Mouse (Mus musculus) stomach, embryonic 15.5 days (tissue): ENCODE results near the gene Trpv4. TPM values are rescaled to one million over a fixed set of nuclear protein-coding genes. Genes with fewer than 3 reads are reported as not detected.

Experiments used
- ATAC-seq: fragments of 200-750 bp; cut with Nextera tagmentation; 2 replicates; pipeline ENCODE4 v1.8.0; 2017; ENCODE audit warnings: low read depth, moderate number of reproducible peaks, moderate TSS enrichment; ENCODE audit not compliant: insufficient read depth, low FRiP score
- H3K27ac ChIP-seq: fragments of 300-500 bp; sonication (generic); 2 replicates; pipeline ENCODE4 v1.5.1; 2015; ENCODE audit warnings: mild to moderate bottlenecking, inconsistent platforms
- H3K27me3 ChIP-seq: fragments of 300-500 bp; sonication (generic); replicated peaks from 2 replicates; pipeline ENCODE4 v1.6.1; 2015; ENCODE audit warnings: inconsistent platforms
- H3K36me3 ChIP-seq: fragments of 300-500 bp; sonication (generic); 2 replicates; pipeline ENCODE4 v1.6.1; 2015; ENCODE audit warnings: inconsistent platforms
- H3K4me1 ChIP-seq: fragments of 300-500 bp; sonication (generic); 2 replicates; pipeline ENCODE4 v1.6.1; 2015; ENCODE audit warnings: inconsistent platforms
- H3K4me2 ChIP-seq: fragments of 300-500 bp; sonication (generic); 2 replicates; pipeline ENCODE4 v1.6.1; 2015; ENCODE audit warnings: mild to moderate bottlenecking, inconsistent platforms
- H3K4me3 ChIP-seq: fragments of 300-500 bp; sonication (generic); replicated peaks from 2 replicates; pipeline ENCODE4 v1.5.1; 2015; ENCODE audit warnings: inconsistent platforms
- H3K9ac ChIP-seq: fragments of 300-500 bp; sonication (generic); 2 replicates; pipeline ENCODE4 v1.6.1; 2015; ENCODE audit warnings: inconsistent platforms
- H3K9me3 ChIP-seq: fragments of 300-500 bp; sonication (generic); 2 replicates; pipeline ENCODE4 v1.6.1; 2016; ENCODE audit warnings: inconsistent platforms
- WGBS: fragments of 180-500 bp; shearing (Covaris S2); methylation state at CpG from one replicate; pipeline ENCODE4 v1.1.7; 2015; 5-methylcytosine and 5-hydroxymethylcytosine counted together
- polyA plus RNA-seq: library from polyadenylated mRNA; unstranded; fragments of >200 nt; fragmentation: Nextera tagmentation; extraction: Ambion mirVana; gene quantifications from 2 replicates; pipeline ENCODE4 v1.2.1, GENCODE M21; 2015

Trpv4 gene
- polyA plus RNA-seq = 1.7 and 1.9 TPM in 2 replicates

DNA sequence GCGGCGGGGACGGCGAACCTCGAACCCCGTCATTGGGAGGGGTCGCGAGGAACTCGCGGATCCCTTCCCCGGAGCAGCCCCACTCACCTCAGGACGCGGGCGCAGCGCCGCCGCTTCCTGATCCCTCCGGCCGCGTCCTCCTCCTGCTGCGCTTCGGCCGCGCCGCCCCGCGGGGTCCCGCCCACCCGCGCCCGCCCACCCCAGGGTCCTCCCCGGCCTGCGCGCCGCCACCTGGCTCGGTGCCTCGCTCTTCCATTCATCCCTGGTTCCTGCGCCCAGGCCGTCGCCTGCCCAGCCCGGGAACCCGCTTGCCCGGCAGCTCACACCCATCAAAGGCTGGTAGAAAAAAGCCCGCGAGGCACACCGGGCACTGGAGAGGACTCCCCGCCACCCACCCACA, at the start of gene Trpv4:
Gene Trpv4, minus strand, starts transcription at position 167 of the 400 bp plus-strand sequence.
- ATAC-seq = peak; percentile 43
- Histone ChIP-seq H3K9ac (peak within 1 kb of the TSS; percentile 8; the same call in 1 of the 2 replicates), H3K4me2 (peak within 1 kb of the TSS; percentile 82), H3K9me3 (no peaks in the 10 kb centered on the region), H3K36me3 (no peaks in the 10 kb centered on the region), H3K4me3 (peak within 1 kb of the TSS; percentile 44), H3K27ac (no peak within 1 kb of the TSS), H3K4me1 (peaks cover 11% of the 10 kb centered on the region), H3K27me3 (peaks cover 31% of the 10 kb centered on the region)
- 2% methylated on average over 44 of the region's 47 CpGs for WGBS

DNA sequence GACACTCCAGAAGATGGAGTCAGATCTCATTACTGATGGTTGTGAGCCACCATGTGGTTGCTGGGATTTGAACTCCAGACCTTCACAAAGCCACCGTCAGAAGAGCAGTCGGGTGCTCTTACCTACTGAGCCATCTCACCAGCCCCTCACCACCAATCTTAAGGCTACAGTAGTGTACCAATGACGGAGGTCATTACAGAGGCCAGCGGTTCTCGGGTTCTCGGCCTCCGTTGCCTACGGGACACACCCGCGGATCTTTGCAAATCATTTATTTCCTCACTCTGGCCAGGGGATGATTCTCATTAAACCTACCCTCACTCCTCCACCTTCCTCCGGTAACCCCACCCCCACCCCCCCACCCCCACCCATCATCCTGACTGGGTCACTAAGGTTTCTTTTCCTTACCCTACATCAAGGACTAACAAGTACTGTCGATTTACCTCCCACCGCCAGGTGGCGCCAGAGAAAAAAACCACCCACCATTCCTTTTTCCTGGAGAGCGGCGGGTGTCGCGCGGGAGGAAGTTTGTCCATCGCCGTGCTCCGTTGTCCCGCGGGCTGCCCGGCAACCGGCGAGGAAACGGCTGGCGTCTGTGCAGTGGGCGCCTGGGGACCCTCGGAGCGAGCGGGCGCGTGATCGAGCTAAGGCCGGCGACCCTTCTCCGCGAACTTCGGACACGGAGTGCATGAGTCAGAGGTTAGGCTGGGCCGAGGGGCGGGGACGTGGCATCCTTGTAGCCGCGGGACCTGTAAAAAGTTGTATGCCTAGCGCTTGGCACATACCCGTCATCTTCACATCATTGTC, 49.2 kb upstream of the Trpv4 start, which contains the start of gene Tchp:
Gene Tchp, plus strand, starts transcription at position 496 of the 804 bp plus-strand sequence.
- H3K27ac ChIP-seq = no peak within 1 kb of the TSS
- H3K4me2 ChIP-seq = peak within 1 kb of the TSS; percentile 86
- peak within 1 kb of the TSS; percentile 95 for H3K4me3 ChIP-seq
- WGBS = 3% methylated on average over 49 of the region's 49 CpGs
- H3K27me3 ChIP-seq = no peaks in the 10 kb centered on the region
- ATAC-seq = peak; percentile 70; the same call in 1 of the 2 replicates
- H3K4me1 ChIP-seq = peaks cover 7% of the 10 kb centered on the region
- H3K36me3 ChIP-seq = peaks cover 5% of the 10 kb centered on the region; the same call in 1 of the 2 replicates
- no peaks in the 10 kb centered on the region for H3K9me3 ChIP-seq
- H3K9ac ChIP-seq = peak within 1 kb of the TSS; percentile 88

DNA sequence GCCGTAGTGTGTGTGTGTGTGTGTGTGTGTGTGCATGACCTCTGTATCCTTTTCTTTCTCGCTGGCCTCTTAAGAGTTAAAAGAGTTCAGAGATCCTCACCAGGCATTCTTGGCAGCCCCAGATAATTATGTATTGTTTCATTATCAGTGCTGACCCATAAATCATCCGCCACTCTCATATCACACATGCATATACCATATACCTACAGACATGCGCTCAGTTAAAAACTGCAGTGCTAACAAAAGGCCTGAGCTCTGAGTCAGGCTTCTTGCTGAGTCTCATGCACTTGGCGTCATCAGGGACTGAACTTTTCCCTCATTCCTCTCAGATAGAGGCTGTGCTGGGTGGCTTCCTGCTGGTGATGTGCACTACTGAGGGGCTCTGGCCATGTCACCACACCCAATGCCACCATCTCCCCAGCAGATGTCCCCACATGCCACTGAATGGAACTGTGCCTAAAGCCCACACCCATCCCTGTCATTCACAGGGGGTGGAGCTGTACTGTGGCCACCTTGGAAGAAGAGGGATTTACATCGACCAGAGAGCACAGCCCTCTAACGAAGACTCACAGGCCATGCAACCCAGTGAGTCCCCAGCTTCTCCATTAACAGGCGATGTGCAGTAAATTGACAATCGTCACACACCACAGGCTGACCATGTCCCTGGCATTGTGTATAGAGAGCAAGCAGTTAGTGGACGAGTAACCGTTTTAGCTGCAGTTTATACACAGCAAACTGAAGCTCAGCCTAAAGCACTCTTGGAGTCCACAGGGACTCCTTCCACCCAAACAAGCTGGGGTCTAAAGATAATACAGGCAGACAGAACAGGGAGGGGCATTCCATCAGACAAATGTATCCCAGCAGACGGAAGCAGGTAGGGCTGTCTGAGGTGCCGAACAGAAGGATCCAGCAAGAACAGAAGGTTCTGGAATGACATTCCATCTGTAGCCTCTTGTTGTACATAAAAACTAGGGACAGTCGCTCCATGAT, 44.5 kb upstream of the Trpv4 start:
- no peaks in the 10 kb centered on the region for H3K9me3 ChIP-seq
- peak; percentile 61 for ATAC-seq
- H3K9ac ChIP-seq = no peak overlapping the region
- H3K27me3 ChIP-seq = no peaks in the 10 kb centered on the region
- no peak overlapping the region for H3K4me3 ChIP-seq
- 53% methylated on average over 14 of the region's 14 CpGs for WGBS
- H3K36me3 ChIP-seq = no peaks in the 10 kb centered on the region
- H3K4me1 ChIP-seq = no peaks in the 10 kb centered on the region
- no peak overlapping the region for H3K27ac ChIP-seq
- no peak overlapping the region for H3K4me2 ChIP-seq

DNA sequence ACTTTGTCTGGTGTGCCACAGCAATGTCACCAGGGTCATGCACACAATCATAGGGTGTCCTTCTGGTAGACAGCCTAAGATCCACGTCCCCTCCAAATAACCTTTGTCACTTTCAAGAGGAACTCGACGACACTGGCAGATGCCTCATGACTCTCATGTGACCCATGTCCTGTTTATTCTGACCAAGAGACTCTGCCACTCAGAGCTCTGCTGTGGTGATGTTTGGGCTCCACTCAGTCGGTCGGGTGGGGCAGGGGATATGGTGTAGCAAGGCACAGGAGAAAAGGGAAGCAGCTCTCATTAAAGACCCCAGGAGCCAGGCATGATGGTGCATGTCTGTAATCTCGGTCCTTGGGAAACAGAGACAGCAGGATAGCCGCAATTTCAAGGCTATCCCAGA, 40.8 kb upstream of the Trpv4 start:
- H3K27me3 ChIP-seq = no peaks in the 10 kb centered on the region
- H3K27ac ChIP-seq = no peak overlapping the region
- H3K4me3 ChIP-seq = no peak overlapping the region
- H3K9ac ChIP-seq = no peak overlapping the region
- H3K9me3 ChIP-seq = no peaks in the 10 kb centered on the region
- no peak for ATAC-seq
- no peaks in the 10 kb centered on the region for H3K36me3 ChIP-seq
- H3K4me1 ChIP-seq = no peaks in the 10 kb centered on the region
- H3K4me2 ChIP-seq = no peak overlapping the region
- WGBS = 54% methylated on average over 7 of the region's 7 CpGs

DNA sequence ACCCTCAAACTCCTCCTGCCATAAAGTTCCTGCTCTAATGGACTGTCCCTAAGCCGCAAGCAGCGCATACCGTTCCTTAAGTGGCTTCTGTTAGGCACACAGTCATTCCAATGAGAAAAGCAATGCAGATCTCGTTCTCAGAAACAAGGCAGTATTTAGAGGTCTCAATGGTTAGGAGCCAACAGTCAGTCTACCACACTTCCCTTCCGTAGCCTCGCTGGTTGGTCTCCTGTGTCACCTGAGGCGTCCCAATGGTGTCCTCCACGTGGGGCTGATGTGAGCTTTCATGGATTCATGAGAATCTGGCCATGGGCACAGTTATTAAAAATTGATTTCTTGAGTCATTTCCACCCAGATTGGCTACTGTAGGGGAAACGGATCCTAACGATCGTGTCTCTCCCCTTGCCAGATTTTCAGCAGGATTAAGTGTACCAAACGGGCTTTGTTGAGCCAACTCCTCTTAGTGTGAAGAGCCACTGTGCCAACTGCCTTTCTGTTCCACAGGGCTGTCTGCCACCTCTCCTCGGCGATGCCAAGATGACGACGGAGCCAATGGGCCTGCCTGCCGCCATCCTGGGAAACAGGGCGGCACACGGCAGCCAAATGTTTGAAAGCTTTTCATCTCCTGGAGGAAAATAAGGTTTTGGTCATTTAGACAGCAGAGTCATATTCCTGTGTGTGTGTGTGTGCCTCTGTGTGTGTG, 40.0 kb upstream of the Trpv4 start:
- H3K9ac ChIP-seq = no peak overlapping the region
- H3K4me1 ChIP-seq = no peaks in the 10 kb centered on the region
- no peak overlapping the region for H3K4me3 ChIP-seq
- H3K36me3 ChIP-seq = no peaks in the 10 kb centered on the region
- 82% methylated on average over 19 of the region's 19 CpGs for WGBS
- no peak overlapping the region for H3K27ac ChIP-seq
- H3K27me3 ChIP-seq = no peaks in the 10 kb centered on the region
- no peaks in the 10 kb centered on the region for H3K9me3 ChIP-seq
- no peak for ATAC-seq
- H3K4me2 ChIP-seq = no peak overlapping the region

DNA sequence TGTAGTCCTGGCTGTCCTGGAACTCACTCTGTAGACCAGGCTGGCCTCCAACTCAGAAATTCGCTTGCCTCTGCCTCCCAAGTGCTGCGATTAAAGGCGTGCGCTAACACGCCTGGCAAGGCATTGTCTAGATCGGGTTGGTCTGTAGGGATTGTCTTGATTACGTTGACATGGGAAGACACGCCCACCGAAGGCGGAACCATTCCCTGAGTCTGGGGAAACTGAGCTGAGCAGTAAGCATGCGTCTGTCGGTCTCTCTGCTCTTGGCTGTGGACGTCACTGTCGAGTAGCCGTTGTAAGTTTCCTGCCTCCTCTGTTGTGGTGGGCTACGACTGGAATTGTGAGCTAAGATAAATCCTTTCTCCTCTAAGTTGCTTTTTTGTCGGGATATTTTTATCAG, 38.7 kb upstream of the Trpv4 start:
- WGBS = 80% methylated on average over 17 of the region's 17 CpGs

DNA sequence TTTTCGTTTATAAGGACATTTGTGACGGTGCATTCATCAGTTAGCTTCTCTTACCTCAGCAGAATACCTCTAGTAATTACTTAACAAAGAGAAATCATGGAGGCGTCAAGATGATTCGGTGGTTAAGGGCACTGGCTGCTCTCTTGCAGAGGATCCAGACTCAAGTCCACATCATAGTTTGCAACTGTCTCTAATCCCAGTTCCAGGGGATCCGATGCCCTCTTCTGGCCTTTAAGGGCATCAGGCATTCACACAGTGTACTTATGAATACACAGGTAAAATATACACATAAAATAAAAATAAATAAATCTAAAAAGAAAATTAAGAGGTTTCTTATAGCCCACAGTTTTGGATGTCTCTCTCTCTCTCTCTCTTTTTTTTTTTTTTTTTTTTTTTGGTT, 37.6 kb upstream of the Trpv4 start:
- no peak overlapping the region for H3K4me2 ChIP-seq
- WGBS = 58% methylated on average over 5 of the region's 5 CpGs
- no peak overlapping the region for H3K27ac ChIP-seq

More for the DNA sequence above, 38.7 kb upstream of the Trpv4 start:
- no peak overlapping the region for H3K27ac ChIP-seq
- no peaks in the 10 kb centered on the region for H3K4me1 ChIP-seq
- no peak for ATAC-seq
- H3K9ac ChIP-seq = no peak overlapping the region
- no peaks in the 10 kb centered on the region for H3K9me3 ChIP-seq
- no peak overlapping the region for H3K4me2 ChIP-seq
- H3K4me3 ChIP-seq = no peak overlapping the region
- no peaks in the 10 kb centered on the region for H3K36me3 ChIP-seq
- no peaks in the 10 kb centered on the region for H3K27me3 ChIP-seq

DNA sequence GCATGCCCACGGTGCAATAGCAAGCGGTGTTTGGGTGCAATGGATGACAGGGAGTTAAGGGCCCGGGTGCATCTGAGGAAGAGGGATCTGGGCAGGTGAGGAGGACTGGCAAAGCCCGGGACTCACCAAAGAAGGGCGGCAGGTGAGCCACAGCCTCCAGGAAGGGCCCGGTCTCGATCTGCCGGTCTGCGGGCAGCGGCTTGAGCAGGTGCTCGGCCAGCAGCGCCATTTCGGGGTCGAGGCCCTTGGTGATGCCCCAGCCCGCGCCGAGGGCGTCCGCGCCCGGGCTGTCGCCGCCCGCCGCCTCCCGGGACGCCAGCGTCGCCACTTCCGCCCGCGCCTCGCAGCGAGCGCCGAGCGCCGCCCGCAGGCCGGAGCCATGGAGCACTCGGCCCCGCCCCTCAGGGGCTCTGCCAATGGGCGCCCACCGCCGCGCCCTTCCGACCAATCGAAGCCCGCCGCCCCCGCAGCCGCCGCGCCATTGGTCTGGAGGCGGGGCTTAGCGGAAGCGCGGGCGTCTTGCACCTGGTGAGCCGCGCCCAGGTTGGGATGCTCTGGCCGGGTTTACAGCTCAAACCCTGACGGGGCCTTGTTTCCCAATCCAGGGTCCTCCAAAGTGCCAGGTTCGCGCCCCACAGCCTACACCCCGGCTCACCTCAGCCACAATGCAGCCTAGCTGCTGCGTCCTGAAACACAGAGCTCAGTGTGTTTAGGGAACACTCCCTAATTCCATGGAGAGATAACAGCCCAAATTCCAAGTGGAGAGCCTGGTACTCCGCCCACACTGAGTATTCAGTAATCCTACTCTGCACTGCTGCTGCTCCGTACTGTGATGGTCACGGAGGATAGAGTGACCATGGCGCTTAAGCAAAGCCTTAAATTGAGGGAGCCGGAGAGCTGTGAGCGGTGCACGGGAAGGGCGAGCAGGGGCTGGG, 32.7 kb upstream of the Trpv4 start, which contains the start of gene Gltp:
Gene Gltp, minus strand, starts transcription at position 352 of the 935 bp plus-strand sequence.
- peak within 1 kb of the TSS; percentile 55 for H3K27ac ChIP-seq
- H3K36me3 ChIP-seq = no peaks in the 10 kb centered on the region
- peak within 1 kb of the TSS; percentile 85 for H3K4me2 ChIP-seq
- WGBS = 4% methylated on average over 75 of the region's 75 CpGs
- peak; percentile 95 for ATAC-seq
- no peaks in the 10 kb centered on the region for H3K9me3 ChIP-seq
- H3K4me1 ChIP-seq = peaks cover 16% of the 10 kb centered on the region; the same call in 1 of the 2 replicates
- no peaks in the 10 kb centered on the region for H3K27me3 ChIP-seq
- peak within 1 kb of the TSS; percentile 69 for H3K4me3 ChIP-seq
- peak within 1 kb of the TSS; percentile 43 for H3K9ac ChIP-seq

More for the DNA sequence above, 37.6 kb upstream of the Trpv4 start:
- no peak overlapping the region for H3K9ac ChIP-seq
- H3K27me3 ChIP-seq = no peaks in the 10 kb centered on the region
- no peaks in the 10 kb centered on the region for H3K9me3 ChIP-seq
- no peak for ATAC-seq
- no peaks in the 10 kb centered on the region for H3K36me3 ChIP-seq
- H3K4me1 ChIP-seq = peaks cover 4% of the 10 kb centered on the region; the same call in 1 of the 2 replicates
- no peak overlapping the region for H3K4me3 ChIP-seq

DNA sequence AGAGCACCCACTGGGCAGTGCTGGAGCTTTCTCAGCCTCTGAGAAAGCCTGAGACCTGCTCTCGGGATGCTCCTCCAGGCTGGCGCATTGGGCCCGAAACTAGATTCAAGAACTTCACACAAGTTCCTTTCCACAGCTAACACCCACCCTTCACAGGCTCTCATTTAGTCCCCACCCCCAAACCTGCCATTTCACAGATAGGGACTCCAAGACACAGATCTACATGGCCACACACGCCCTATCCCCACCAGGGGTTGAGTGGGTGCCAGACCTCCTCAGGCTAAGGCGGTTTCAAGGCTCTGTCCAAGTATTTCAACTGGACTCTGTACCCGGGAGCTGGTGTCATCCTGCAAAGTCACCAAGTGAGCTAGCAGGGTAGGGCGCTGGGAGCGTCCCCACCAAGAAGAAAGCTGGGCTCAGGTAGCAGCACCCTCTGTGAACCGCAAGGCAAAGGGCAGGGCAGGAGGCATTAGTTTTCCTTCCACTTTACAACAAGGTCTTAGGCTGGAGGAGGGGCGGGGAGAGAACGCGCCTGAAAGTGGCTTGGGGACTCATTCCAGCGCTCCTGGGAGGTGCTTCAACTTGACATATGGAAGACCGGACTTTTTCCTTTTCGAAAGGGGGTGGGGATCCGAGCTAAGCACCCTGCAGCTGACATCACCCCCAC, 31.6 kb upstream of the Trpv4 start:
- Histone ChIP-seq H3K36me3 (no peaks in the 10 kb centered on the region), H3K9me3 (no peaks in the 10 kb centered on the region), H3K9ac (peak overlapping the region; percentile 43; the same call in 1 of the 2 replicates), H3K27me3 (no peaks in the 10 kb centered on the region), H3K4me1 (peaks cover 16% of the 10 kb centered on the region; the same call in 1 of the 2 replicates), H3K4me2 (peak overlapping the region; percentile 85), H3K4me3 (peak overlapping the region; percentile 69), H3K27ac (peak overlapping the region; percentile 55; the same call in 1 of the 2 replicates)
- ATAC-seq = peak; percentile 12; the same call in 1 of the 2 replicates
- WGBS = 18% methylated on average over 16 of the region's 16 CpGs

DNA sequence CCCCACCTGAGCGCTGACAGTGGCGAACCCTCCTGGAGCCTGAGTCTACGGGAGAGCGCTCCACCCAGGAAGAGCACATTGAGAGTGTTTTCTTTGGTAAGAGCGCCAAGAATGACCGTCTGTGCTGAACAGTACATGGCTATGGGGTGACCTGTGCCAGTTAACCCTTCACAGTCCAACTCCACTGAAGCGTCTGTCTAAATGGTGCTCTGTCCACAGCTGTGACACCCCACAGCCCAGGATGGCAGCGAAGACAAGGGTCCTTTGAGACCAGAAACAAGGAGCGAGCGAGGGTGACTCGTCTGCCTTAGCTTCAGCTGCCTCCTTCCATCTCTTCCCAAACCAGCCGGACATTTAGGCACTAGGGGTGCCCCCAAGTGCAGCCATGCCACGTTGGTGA, 30.5 kb upstream of the Trpv4 start:
- H3K4me1 ChIP-seq = peaks cover 16% of the 10 kb centered on the region; the same call in 1 of the 2 replicates
- H3K36me3 ChIP-seq = no peaks in the 10 kb centered on the region
- H3K4me3 ChIP-seq = no peak overlapping the region
- H3K27ac ChIP-seq = peak overlapping the region; percentile 26; the same call in 1 of the 2 replicates
- H3K27me3 ChIP-seq = no peaks in the 10 kb centered on the region
- H3K4me2 ChIP-seq = peak overlapping the region; percentile 85; the same call in 1 of the 2 replicates
- no peaks in the 10 kb centered on the region for H3K9me3 ChIP-seq
- 82% methylated on average over 13 of the region's 13 CpGs for WGBS
- H3K9ac ChIP-seq = no peak overlapping the region
- ATAC-seq = no peak
